Mouse (Mus musculus): ENCODE results near the gene Chuk.
"Not testable (repeated sequence)": the region's sequence is repeated elsewhere in the genome, so short reads cannot be mapped to it uniquely, and the experiment has no call there.

Chuk gene

DNA sequence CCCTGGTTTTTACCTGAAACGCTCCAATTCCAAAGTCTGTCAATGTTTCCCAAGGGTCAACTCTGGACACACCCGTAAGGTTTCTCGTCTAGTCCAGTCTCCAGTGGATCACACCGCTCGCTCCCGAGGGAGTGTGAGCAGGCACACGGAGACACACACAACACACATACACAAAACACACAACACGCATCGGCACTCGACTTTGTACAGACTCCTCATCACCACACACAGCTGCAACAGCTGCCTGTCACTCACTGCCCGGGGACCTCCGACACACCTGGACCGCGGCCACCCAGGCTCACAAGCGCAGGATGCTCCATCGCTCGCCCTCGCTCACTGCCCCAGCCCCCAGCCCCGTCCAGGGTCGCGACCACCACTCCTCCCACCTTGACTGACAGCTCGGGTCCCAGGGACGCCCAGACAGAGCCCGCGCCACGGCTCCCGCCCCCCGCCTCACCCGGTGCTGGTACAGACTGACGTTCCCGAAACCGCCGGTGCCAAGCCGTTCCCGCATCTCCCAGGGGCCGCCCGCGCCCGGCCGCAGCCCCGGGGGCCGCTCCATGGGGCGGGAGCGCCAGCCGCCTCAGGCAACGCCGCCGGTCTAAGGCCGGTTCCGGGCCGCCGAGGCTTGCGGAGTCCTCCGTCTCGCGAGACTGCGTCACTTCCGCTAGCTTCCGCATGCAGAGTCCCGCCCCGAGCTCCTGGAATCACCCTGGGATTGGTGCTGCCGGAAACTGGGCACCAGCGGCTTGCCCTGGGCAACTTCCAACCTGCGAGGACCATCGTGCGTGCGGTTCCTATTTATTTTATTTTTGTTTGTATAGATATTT is at the start of gene Chuk:
Gene Chuk, minus strand, starts transcription at position 650 of the 830 bp plus-strand sequence.
- DNase-seq: peak; percentile 100

DNA sequence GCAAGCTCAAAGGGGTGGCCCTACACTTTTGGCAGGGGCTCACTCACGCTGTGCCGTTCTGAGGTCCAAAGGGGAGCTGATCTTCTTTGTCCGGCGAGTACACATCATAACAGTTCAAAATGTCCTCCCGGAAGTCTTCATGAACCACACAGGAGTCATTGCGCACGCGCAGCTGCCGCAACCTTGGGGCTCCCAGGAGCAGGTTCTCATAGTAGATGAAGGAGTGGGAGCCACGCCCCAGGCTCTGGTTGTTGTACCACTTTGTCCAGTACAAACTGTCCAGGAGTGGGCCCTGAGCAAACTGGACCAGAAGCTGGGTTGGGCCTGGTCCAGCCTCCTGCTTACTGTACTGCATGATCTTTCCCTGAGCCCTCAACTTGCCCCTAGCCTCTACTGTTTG is 49.7 kb upstream of the Chuk start:
- no peak for DNase-seq

DNA sequence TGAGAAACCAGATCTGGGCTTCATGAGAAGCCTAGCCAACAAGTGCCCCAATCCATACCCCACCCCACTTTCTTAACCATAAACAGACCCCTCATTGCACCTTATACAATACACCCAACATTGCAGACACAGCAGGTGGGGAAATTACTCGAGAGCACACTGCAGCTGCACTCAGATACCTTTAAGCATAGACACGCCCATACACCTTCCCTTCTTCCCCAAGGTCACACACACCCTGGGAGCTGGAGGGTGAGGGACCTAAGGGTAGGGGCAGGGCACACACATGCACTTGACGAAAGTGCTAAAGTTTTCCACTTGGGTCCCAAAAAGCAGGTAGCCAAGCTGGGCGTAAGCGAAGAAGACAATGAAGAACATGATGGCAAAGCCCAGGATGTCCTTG is 46.5 kb upstream of the Chuk start:
- no peak for DNase-seq

DNA sequence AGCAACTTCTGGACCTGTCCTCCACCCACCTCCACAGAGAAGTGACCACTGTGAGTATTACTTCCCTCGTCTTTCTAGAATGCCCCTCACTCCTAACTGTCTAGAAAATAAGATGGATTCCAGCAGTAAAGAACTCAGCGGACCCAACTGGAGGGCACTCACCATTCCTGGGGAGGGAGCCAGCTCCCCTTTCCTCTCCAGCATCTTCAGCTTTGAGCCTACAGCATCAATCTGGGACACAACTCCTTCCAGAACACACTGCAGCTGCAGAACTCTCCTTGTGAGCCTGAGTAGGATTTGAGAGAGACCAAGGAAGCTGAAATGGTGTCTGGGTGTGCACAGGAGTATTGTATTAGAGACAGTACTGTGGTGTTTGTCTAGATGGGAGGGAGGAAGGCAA is 41.7 kb upstream of the Chuk start:
- DNase-seq: no peak

DNA sequence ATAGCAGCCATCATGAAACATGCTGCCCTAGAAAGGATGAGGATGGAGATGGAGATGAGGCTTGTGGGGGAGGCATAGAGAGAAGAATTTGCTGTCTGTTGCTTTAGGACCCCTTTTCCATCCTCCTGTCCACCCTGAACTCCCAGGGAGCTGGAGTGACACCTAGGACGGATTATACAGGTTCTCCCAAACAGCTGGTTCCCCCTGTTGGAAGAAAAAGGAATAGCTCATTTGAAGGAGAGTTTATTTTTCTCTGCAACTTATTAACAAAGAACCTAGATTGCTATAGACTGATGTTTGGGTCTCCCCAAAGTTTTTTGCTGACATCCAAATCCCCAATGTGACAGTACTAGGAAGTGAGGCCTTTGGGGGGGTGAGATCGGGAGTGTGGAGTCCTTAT is 41.1 kb upstream of the Chuk start:
- peak; percentile 4 for DNase-seq

DNA sequence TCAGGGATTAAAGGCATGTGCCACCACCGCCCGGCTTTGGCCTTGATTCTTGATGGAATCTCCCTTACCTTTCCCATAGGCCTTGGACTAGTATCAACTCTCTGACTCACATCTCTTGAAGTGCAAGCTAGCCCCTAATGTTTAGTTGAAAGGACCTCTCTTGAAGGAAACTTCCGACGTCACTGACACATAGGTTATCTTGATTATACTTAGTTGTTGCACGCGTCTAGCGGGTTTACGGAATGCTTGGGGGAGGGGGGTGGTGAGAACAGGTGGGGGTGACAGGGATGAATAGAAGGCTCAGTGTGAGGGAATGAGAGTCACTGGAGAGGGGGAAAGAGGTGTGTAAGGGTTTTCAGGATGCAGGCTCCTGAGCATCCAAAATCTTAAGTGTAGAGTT is 39.7 kb upstream of the Chuk start:
- DNase-seq: no peak

DNA sequence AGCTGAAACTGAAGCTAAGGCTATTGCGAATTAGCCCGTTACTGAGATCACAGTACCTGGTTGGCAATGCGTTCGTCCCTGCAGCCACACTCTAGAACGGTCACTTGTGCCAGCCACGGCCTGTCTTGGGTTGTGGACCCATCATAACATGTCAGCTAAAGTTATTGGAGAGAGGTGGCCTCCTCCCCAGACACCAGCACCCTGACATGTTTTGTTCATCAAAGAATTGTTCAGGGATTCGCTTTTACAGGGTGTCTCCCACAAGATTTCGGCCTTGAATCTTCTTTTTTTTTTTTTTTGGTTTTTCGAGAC is 39.2 kb upstream of the Chuk start:
- no peak for DNase-seq

DNA sequence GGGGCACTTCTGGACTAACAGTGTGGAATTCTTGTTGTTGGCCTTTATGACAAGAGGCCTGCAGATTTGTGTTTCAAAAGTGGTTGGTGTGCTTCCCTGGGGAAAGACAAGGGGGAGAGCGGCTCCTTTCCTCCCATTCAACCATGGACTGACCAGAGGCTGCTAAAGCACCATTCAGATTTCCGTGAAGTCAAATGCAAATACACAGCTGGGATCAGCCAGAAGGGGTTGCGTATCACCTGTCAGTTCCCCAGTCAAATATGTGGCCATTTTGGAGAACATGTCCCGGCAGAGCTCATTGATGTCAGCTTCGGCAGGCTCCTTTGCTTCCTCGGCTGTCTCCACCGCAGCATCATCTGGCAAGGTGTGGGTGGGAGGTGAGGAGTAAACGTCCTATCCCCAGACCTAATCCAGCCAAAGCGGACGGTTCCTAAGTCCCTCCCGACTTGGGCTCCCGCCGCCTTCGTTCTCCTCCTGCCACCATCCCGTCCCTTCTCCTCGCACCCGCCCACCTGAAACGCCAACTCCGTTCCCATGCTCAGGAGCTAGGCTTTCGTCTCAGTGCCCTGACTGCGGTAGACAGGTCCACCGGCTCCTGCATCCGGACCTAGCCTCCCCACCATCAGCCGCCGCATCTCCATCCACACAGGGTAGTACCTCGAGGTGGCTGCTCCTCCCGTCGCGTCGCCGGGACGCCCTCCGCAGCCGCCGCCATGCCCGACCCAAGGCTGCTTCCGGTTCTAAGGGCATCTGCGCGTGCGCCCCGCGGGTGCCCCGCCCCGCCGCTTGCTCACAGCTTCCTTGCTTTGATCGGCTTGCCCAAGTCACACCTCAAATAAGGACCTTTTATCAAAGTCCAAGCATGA is 38.7 kb upstream of the Chuk start, which contains the start of gene Bloc1s2:
Gene Bloc1s2, minus strand, starts transcription at position 745 of the 866 bp plus-strand sequence.
- DNase-seq: peak; percentile 90

DNA sequence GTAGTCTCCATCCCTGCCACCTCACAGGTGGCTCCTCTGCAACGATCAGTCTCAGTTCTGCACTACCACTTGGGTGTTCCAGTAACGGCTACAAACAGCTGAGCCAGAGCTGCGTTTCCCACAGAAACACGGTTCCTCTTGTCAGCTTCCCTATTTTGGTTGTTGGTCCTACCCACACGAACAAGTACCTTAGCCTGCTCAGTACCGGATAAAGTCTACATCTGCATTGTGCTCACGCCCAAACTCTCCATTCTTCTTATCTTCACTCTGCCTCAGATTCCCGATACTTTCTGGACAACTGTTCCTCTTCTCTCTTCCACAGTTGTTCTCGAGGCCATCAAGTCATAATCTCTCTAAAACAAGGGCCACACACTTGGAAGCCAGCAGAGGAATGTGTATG is 37.1 kb upstream of the Chuk start:
- DNase-seq: no peak

DNA sequence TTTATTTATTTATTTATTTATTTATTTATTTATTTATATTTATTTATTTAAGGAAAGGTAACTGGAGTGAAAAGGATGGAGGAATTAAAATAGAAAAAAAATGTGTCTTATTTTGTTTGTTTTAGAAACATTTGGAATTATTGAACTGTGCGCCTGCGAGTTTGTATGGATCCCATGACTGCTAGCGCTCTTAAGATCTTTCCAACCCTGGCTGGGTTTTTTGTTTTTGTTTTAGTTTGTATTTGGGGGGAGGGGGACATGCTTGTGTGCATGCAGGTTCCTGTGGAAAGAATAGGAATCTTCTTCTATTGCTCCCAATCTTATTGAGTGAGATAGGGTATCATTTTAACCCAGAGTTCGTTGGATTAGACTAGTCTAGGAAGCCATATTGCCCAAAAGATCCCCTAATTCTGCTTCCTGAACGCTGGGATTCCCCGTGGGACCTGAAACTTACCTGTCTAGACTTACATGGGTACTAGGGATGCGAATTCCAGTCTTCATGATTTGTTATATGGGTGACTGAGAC is 28.7 kb upstream of the Chuk start:
- DNase-seq: no peak

DNA sequence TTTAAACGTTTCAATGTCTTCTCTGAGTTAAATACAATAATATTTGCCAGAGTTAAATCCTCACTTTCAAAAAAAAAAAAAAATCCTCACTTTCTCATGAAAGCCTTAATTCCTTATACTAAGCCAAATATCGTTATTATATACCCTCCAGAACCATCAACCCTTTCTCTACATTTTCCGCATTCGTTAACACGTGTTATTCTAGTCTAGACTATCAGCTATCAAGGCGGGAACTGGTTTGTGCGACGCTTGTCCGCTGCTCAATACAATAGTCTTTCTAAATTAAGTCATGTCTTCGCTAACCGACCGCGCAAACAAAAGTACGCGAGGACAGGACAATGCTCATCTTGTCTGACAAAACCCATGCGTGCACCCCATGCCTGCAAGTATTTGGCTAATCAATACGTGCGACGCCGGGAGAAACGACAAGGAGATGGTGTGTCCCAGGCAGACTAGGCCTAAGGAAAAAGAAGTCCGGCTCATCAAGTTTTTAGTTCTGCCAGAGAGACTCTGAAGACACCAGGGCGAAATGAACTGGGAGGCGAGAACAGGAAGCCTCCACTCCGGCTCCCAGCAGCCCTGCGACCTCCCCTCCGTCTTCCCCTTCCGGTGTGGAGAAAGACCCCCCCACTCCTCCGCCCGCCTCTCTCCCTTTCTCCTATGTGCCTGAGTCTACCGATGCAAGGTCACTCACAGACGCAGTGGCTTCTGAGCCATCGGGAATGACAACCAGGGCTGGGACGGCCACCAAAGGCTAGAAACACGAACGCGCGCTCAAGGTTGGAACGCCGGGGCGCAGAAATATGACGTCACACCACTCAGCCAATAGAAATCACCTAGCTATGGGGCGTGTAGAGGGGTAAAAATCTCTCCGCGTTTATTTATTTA is 28.0 kb upstream of the Chuk start, which contains the start of gene Cwf19l1:
Gene Cwf19l1, minus strand, starts transcription at position 805 of the 888 bp plus-strand sequence.
- DNase-seq: peak; percentile 93

DNA sequence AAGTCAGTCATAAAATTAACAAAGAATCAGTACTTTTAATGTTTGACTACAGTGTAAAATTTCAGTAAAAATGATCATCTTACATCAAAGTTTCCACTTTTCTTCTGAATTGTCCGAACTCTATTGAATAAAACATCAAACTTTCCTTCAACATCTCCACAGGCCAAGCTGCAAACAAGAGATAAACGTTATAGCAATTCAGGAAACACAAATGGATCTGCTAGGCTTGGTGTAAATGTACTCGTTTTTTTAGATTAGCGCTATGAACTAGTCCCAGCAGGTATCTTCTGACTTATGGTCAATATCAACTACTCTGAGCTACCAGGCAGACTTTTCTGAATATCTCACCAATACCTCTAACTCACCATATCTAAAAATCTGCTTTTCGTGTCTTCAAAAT is 25.6 kb upstream of the Chuk start:
- DNase-seq: no peak

DNA sequence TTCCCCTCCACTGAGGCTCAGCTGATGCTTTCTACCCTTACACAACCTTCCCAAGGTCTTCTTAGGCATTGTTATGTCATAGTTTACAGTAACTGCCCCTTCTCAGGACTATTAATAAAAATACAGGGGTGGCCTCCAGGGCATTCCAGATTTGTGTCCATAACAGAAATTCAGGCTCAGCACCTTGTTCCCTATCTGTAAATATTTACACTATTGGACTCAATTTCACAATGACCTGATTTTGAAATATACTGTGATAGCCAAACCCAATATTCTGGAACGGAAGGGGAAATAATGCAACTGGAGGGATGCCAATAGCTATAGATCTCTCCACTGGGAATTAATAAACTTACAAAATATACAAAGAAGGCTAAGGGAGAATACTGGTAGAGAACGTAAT is 21.3 kb upstream of the Chuk start:
- DNase-seq: no peak

DNA sequence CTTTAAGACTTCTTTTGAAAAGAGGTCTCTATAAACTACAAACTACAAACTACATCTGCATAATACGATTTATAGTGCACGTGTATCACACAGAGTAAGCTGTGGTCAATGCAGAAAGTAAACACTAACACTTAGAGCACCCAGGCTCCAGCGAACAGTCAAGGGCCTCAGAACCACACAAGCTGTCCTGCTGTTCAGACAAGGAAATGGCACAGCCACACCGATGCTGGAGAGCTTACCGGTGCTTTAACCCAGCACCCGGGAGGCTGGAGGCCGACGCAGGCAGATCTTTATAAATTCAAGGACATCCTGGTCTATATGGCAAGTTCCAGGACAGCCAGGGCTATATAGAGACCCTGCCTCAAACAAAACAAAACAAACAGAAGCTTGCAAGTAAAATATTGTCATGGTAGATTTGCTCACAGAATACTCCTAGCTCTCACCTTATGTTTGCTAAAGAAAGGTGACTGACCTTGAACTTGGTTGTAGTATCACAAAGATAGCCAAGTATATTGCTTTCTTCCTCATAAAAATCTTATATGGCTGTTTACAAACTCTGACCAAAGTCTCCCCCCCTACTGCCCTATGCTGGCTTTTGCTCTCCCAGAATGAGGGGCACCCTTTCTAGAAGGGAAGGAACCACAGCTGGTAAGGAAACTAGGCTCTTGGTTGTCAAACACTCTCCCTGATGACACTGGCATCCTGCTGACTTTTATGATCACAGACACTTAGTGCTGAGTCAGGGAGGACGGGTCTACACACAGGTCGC is 20.6 kb upstream of the Chuk start:
- no peak for DNase-seq

DNA sequence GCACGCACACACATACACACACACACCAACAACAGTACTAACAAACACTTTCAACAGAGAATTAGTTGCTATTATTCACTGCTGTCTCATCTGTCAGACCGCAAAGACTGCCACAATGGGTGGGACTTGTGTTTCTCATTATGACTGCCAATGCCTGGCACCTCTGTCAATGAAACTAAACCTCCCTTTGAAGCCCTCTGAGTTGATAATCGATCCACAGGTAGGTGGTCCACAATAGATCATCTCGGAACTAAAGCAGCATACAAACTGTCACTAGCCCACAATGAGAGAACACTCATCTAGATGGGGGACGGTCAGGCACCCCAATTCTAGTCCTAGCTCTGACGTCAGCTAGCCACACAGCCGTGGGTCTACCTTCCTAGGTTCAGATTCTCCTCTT is 13.9 kb upstream of the Chuk start:
- no peak for DNase-seq

DNA sequence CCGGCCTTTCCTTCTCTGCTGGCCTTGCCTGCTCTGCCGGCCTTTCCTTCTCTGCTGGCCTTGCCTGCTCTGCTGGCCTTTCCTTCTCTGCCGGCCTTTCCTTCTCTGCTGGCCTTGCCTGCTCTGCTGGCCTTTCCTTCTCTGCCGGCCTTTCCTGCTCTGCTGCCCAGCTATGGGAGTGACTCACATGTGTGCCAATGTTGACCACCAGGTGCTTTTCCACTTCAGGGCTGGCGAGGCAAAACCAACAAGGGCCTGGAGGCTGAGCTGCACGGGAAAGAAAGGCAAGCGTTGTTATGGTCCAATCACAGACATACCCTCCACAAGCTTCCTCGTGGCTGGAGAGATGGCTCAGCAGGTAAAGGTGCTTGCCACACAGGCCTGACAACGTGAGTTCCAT is 13.4 kb upstream of the Chuk start:
- not testable (repeated sequence) for DNase-seq

DNA sequence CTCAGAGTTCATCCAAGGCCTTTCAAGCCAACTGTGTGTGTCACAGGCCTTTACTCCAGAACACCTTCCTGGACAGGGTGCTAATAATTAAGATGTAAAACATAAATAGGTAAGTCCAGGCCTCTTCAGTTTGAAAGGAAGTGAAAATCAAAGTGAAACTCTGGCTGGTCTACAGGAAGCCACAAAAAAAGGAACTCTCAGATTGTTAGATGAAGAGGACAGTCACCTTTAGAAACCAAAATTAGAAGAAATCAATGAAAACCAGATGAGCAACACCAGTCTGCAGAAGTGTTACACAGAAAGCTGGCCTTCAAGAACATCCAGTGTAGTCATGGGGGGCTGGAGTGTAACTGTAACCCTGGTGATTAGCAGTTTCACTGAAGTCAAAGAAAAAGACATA is 10.5 kb upstream of the Chuk start:
- DNase-seq: no peak

DNA sequence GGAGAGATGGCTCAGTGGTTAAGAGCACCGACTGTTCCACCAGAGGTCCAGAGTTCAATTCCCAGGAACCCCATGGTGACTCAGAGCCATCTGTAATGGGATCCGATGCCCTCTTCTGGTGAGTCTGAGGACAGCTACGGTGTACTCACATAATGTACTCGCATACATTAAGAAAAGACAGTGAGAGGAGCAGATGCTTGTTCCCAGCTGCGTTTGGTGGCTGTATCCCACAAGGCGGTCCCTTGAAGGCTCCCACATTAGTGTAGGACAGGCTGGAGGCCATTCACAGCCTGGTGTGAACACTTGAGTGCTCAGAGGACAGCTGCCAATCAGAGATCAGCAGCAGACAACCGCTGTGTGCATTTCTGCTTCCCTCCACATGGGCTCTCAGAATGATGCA is 4.4 kb upstream of the Chuk start:
- peak; percentile 33 for DNase-seq

DNA sequence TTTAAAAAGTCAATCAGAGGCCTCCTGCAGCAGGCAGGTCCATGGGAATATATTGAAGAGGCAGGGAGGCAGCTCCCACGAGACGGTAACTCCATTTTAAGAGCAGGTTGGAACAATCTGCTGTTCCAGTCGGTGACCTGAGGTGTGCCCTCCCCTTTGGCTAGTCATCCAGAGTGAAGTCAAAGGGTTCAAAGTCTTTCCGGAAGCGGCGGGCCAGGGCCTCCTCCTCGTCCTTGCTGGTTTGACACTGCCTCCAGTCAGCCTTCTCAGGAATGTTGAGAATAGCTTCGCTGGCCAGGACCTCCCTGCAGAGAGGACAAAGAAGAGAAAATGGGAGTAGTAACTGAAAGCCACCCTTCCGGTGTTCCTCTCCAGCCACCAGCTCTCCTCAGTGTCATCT is 3.1 kb upstream of the Chuk start:
- no peak for DNase-seq

DNA sequence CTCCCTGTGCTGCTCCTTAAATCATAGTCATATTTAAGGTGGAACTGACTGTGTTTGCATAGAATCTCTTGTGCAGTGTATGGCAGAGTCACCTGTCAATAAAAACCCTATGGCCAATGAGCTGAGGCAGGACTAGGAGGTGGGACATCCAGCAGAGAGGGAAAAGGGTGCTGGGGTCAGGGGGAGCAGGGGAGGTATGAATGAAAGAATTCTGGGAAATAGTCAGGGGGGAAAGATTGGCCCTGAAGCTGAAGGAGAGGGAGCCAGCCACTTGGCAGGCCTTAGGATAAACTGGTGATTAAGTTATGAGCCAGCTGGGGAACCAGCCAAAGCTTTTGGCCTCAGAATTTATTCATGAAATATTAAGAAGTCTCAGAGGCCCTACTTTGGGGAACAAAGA is 1.7 kb upstream of the Chuk start:
- DNase-seq: no peak

DNA sequence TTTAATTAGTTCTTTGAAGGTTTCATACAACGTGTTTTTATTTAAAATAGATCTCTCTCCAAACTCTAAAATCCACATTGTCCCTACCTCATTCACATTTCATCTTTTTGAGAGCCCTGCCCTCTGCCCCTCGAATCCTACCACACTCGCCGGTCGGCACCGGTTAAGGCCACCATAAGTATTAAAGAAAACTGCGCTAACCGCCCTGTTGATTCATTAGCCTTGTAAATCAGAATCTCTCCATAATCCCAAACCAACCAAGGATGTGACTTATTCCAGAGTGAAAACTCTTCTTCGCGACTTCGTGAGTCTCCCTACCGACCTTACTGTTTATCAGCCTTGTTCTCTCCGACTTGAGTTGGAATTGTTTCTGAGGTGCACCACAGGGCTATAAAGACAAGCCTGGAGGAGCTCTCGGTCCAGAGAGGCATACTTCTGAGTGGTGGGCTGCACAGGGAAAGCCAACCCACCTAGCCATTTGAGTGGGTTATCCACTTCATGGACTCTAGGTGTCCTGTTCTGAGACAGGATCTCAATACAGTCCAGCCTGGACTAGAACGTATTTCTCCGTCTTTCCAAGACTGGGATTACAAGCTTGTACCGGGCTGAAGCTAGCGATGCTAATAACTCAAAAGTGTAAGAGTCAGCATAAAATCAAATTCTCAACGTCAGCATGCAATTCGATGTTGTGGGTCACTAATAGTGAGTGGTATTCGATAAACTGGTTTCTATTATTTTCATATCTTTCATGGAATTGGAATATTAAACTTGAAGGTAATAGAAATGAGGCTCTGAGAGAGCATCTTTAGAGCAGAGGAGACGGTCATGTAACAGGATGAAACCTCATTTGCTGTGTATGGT is 611 bp upstream of the Chuk start:
- peak; percentile 17 for DNase-seq

Measured in embryo, embryonic 11 days (tissue).